Mouse (Mus musculus) hindbrain, embryonic 14.5 days (tissue): ENCODE measurements at regions not wholly inside any gene's neighbourhood (a gene's known extent, or its start where the extent isn't known, plus 50 kb on each side); places are given as distances from the start of the nearest gene placed in this dataset.
A peak's percentile ranks its signal among the peaks of the same experiment; 100 is the strongest.

Source experiments
- ATAC-seq: fragments of 200-750 bp; cut with Nextera tagmentation; 2 replicates; pipeline ENCODE4 v1.8.0; 2017; ENCODE audit warnings: moderate number of reproducible peaks, mild to moderate bottlenecking, moderate TSS enrichment, moderate library complexity; ENCODE audit not compliant: low FRiP score
- DNase-seq: peaks from one replicate; pipeline ENCODE4 v3.0.0-alpha.2; 2015; ENCODE audit warnings: low spot score
- H3K27ac ChIP-seq: fragments of 300-500 bp; sonication (generic); 2 replicates; pipeline ENCODE4 v1.5.1; 2014; ENCODE audit warnings: mild to moderate bottlenecking, moderate library complexity
- H3K27me3 ChIP-seq: fragments of 300-500 bp; sonication (generic); 2 replicates; pipeline ENCODE4 v1.6.1; 2014; ENCODE audit warnings: mild to moderate bottlenecking, low read length, mixed read lengths; ENCODE audit not compliant: control insufficient read depth, insufficient read depth
- H3K36me3 ChIP-seq: fragments of 300-500 bp; sonication (generic); replicated peaks from 2 replicates; pipeline ENCODE4 v1.6.1; 2014; ENCODE audit not compliant: control insufficient read depth, insufficient read depth
- H3K4me1 ChIP-seq: fragments of 300-500 bp; sonication (generic); replicated peaks from 2 replicates; pipeline ENCODE4 v1.6.1; 2014; ENCODE audit warnings: antibody characterized with exemption, low read length, mixed read lengths; ENCODE audit not compliant: control insufficient read depth, insufficient read depth
- H3K4me2 ChIP-seq: fragments of 300-500 bp; sonication (generic); replicated peaks from 2 replicates; pipeline ENCODE4 v1.6.1; 2014; ENCODE audit warnings: mild to moderate bottlenecking, moderate library complexity
- H3K4me3 ChIP-seq: fragments of 300-500 bp; sonication (generic); replicated peaks from 2 replicates; pipeline ENCODE4 v1.5.1; 2014; ENCODE audit warnings: mild to moderate bottlenecking, low read length
- H3K9ac ChIP-seq: fragments of 300-500 bp; sonication (generic); 2 replicates; pipeline ENCODE4 v1.6.1; 2014
- H3K9me3 ChIP-seq: fragments of 300-500 bp; sonication (generic); 2 replicates; pipeline ENCODE4 v1.6.1; 2016; ENCODE audit warnings: low read length; ENCODE audit not compliant: control insufficient read depth
- WGBS: fragments of 180-500 bp; shearing (Covaris S2); extraction: QIAGEN DNeasy Blood & Tissue Kit; methylation state at CpG from one replicate; pipeline ENCODE4 v1.1.7; 2014; 5-methylcytosine and 5-hydroxymethylcytosine counted together

DNA sequence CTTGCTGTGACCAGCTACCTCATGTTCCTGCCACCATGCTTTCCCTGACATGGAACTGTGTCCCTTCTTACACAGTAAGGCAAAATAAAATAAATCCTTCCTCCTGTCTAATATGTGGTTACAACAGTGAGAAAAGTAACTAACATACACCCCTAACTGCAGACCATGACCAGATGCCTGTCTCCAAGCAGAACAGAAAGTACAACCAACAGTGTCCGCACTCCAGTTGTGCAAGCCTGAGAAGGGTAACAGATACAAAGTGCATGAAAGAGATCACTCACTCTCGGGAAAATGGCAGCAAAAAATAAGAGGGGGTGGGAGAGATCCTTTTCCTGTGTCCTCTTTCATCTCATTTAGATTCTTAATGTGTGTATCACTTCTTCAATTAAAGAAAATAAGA lies 71.7 kb upstream of the Cul1 start:
- WGBS = 88% methylated on average over 2 of the region's 2 CpGs
- Histone ChIP-seq H3K9ac (no peak overlapping the region), H3K4me2 (no peak overlapping the region), H3K27ac (no peak overlapping the region), H3K36me3 (no peaks in the 10 kb centered on the region), H3K4me3 (no peak overlapping the region), H3K27me3 (no peaks in the 10 kb centered on the region), H3K4me1 (no peaks in the 10 kb centered on the region), H3K9me3 (no peaks in the 10 kb centered on the region)
- DNase-seq (no peak), ATAC-seq (no peak)

DNA sequence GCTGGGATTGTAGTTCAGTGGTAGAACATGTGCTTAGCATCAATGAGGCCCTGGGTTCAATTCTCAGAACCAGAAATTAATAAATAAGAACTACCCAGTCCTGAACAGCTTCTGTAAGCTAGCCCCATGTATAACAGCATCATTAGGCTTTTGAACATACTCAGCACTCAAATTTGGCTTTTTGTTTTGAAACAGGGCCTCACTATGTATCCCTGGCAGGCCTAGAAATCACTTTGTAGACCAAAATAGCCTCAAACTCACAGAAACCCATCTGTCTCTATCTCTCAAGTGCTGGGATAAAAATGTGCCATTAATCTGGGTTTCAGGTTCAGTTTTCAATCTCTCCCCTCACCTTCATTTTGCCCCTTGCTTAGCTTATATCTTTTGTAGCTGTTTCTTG lies 66.6 kb upstream of the Cul1 start:
- no peak for DNase-seq
- no peaks in the 10 kb centered on the region for H3K27me3 ChIP-seq
- H3K27ac ChIP-seq = no peak overlapping the region
- H3K9ac ChIP-seq = no peak overlapping the region
- no peaks in the 10 kb centered on the region for H3K9me3 ChIP-seq
- H3K4me1 ChIP-seq = no peaks in the 10 kb centered on the region
- no peak overlapping the region for H3K4me2 ChIP-seq
- H3K4me3 ChIP-seq = no peak overlapping the region
- no peak for ATAC-seq
- no peaks in the 10 kb centered on the region for H3K36me3 ChIP-seq

DNA sequence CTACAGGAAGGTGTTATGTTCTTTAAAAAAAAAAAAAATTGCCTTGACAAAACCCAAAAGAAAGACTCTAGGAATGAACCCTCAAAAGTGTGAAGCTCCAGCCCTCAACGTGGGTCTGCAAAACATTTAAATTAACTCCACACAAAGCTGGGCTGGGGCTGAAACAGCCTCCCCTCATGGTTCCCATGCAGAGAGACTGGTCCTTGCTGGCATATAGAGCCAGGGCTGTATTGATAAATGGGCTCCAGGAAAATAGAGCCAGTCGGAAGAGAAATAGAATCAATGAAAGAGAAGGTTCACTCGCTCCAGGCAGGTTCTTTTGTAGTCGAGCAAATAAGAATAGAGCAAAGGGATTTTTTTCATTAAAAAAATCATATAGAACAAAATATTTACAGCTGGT lies 63.3 kb upstream of the Cul1 start:
- 30% methylated on average over 4 of the region's 4 CpGs for WGBS
- DNase-seq (no peak), ATAC-seq (0 out of 2 replicates have a peak, but pooled peaks have one; percentile 31)
- H3K9me3 ChIP-seq = no peaks in the 10 kb centered on the region
- H3K36me3 ChIP-seq = no peaks in the 10 kb centered on the region
- no peaks in the 10 kb centered on the region for H3K4me1 ChIP-seq
- H3K9ac ChIP-seq = no peak overlapping the region
- H3K27me3 ChIP-seq = no peaks in the 10 kb centered on the region
- H3K4me2 ChIP-seq = no peak overlapping the region
- H3K27ac ChIP-seq = no peak overlapping the region
- H3K4me3 ChIP-seq = no peak overlapping the region

GRCm38 (mm10) chr6:47390436-47391002 lies 62.7 kb upstream of the Cul1 start:
- Histone ChIP-seq H3K27me3 (no peaks in the 10 kb centered on the region), H3K36me3 (no peaks in the 10 kb centered on the region), H3K9me3 (no peaks in the 10 kb centered on the region), H3K9ac (no peak overlapping the region), H3K27ac (peak overlapping the region; percentile 6; the same call in 1 of the 2 replicates), H3K4me1 (no peaks in the 10 kb centered on the region), H3K4me3 (no peak overlapping the region), H3K4me2 (no peak overlapping the region)
- ATAC-seq = peak; percentile 51; the same call in 1 of the 2 replicates
- 26% methylated on average over 7 of the region's 7 CpGs for WGBS
- peak; percentile 52 for DNase-seq

GRCm38 (mm10) chr6:47391014-47391802 lies 62.0 kb upstream of the Cul1 start:
- DNase-seq (no peak), ATAC-seq (no peak)
- H3K4me3 ChIP-seq = no peak overlapping the region
- no peak overlapping the region for H3K4me2 ChIP-seq
- H3K27me3 ChIP-seq = no peaks in the 10 kb centered on the region
- 64% methylated on average over 3 of the region's 3 CpGs for WGBS
- H3K9ac ChIP-seq = no peak overlapping the region
- no peaks in the 10 kb centered on the region for H3K36me3 ChIP-seq
- no peak overlapping the region for H3K27ac ChIP-seq
- no peaks in the 10 kb centered on the region for H3K9me3 ChIP-seq
- no peaks in the 10 kb centered on the region for H3K4me1 ChIP-seq

DNA sequence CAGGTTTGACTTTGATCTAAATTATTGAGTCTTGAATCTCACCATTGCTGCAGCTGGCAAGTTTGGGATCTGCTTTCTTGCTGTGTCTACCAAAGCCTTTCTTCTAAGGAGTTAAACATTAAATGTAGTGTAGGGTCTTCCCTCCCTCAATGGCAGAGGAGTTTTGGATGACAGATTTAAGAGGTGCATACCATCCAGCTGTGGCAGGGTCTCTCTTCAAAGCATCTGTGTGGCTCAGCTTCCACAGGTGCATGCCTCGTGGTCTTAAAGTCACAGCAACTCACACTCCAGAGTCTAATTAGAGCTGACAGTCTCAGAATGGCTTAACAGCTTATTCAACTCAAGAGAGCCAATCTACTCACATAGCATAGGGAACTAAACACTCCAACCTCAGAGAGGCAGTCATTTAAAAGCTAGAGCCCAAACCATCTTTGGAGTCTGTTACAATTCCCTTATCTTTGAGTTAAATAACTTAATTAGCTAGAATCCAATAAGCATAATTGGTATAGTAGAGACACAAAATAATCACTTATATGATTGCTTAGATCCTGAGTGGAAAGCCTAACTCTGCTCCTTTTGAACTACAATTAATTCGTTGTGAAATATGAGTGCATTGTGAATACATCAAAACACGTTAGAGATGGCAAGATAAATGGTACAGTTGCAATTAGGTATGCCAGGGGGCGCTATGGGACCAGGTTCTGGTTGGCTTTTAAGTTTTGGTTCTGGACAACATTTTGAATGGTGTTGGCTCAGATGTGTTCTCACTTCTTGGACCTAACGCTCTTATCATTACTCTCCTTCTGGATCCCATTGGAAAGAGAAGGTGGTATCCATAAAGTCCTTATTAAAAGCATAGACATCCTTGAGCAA lies 57.5 kb upstream of the Cul1 start:
- Histone ChIP-seq H3K27me3 (no peaks in the 10 kb centered on the region), H3K36me3 (no peaks in the 10 kb centered on the region), H3K4me3 (no peak overlapping the region), H3K4me2 (no peak overlapping the region), H3K4me1 (no peaks in the 10 kb centered on the region), H3K9me3 (no peaks in the 10 kb centered on the region), H3K27ac (no peak overlapping the region), H3K9ac (no peak overlapping the region)
- DNase-seq (peak; percentile 29), ATAC-seq (no peak)
- WGBS = 51% methylated on average over 5 of the region's 5 CpGs
